Comparison of ENCODE assay signal across 8 mouse cellular contexts in genomic region chr11:98959437-98960312, GRCm38 (mm10). TPM values are rescaled to one million over a fixed set of nuclear protein-coding genes. Genes with fewer than 3 reads are reported as not detected.
DNase-seq lines count a peak whose midpoint lies in the region; ATAC-seq and TF ChIP-seq lines count a peak whose summit lies in the region.

No protein-coding gene starts in this region.

- ATAC-seq in frontal cortex, adult (ENCODE audit: low TSS enrichment) = peak; percentile 75
- ATAC-seq in forebrain, embryonic 13.5 days = peak; percentile 26; the same call in 1 of the 2 replicates
- 0 out of 2 replicates have a peak, but pooled peaks have one; percentile 1 for ATAC-seq in limb, embryonic 11.5 days (ENCODE audit: insufficient number of reproducible peaks, low FRiP score, low TSS enrichment, low read depth)
- ATAC-seq in midbrain, embryonic 11.5 days (ENCODE audit: low FRiP score) = peak; percentile 46

- no peaks in the 10 kb centered on the region for H3K36me3 ChIP-seq in forebrain, embryonic 13.5 days (ENCODE audit: poor library complexity, severe bottlenecking)
- no peaks in the 10 kb centered on the region for H3K36me3 ChIP-seq in limb, embryonic 11.5 days (ENCODE audit: control insufficient read depth, insufficient read depth, low read length)
- no peaks in the 10 kb centered on the region for H3K36me3 ChIP-seq in midbrain, embryonic 11.5 days (ENCODE audit: control insufficient read depth, insufficient read depth, low read length)

- H3K4me2 ChIP-seq in forebrain, embryonic 13.5 days = peak overlapping the region; percentile 93
- peak overlapping the region; percentile 89 for H3K4me2 ChIP-seq in limb, embryonic 11.5 days (ENCODE audit: low read depth, severe bottlenecking)
- H3K4me2 ChIP-seq in midbrain, embryonic 11.5 days = peak overlapping the region; percentile 100

- no peak for DNase-seq in frontal cortex, postnatal 25 days (ENCODE audit: low spot score in 2 of 2)
- peak; percentile 87 for DNase-seq in heart, postnatal 4 days
- peak; percentile 65 for DNase-seq in limb, embryonic 11.5 days (ENCODE audit: low spot score)
- peak; percentile 92 for DNase-seq in midbrain, embryonic 11.5 days (ENCODE audit: low spot score, missing footprints)
- DNase-seq in spleen, postnatal 36 days (ENCODE audit: low spot score in 2 of 2) = peak; percentile 81 to 82

- H3K27ac ChIP-seq in bone marrow, adult 2 months (ENCODE audit: control insufficient read depth, insufficient read depth, low read depth, low read length, poor library complexity) = peak overlapping the region; percentile 84
- peak overlapping the region; percentile 28; the same call in 1 of the 2 replicates for H3K27ac ChIP-seq in forebrain, embryonic 13.5 days
- peak overlapping the region; percentile 58; the same call in 1 of the 2 replicates for H3K27ac ChIP-seq in limb, embryonic 11.5 days (replicated peaks; ENCODE audit: low read depth, low read length)
- no peak overlapping the region for H3K27ac ChIP-seq in midbrain, embryonic 11.5 days (ENCODE audit: low read depth, low read length)

- peak overlapping the region; percentile 65 for H3K4me3 ChIP-seq in bone marrow, adult 2 months (replicated peaks; ENCODE audit: control insufficient read depth, low read depth, low read length)
- H3K4me3 ChIP-seq in forebrain, embryonic 13.5 days = peak overlapping the region; percentile 66
- peak overlapping the region; percentile 66 for H3K4me3 ChIP-seq in limb, embryonic 11.5 days (ENCODE audit: low read depth, low read length)
- H3K4me3 ChIP-seq in midbrain, embryonic 11.5 days (ENCODE audit: low read depth, low read length) = peak overlapping the region; percentile 62

- H3K27me3 ChIP-seq in forebrain, embryonic 13.5 days = peaks cover 27% of the 10 kb centered on the region
- H3K27me3 ChIP-seq in limb, embryonic 11.5 days (ENCODE audit: control insufficient read depth, insufficient read depth, low read length) = no peaks in the 10 kb centered on the region
- peaks cover 26% of the 10 kb centered on the region for H3K27me3 ChIP-seq in midbrain, embryonic 11.5 days (ENCODE audit: control insufficient read depth, insufficient read depth, low read length)

- TF ChIP-seq POLR2A in bone marrow, adult 2 months (IDR thresholded peaks at IDR 0.05; ENCODE audit: borderline replicate concordance, control insufficient read depth, low read depth, low read length) = peak; percentile 72; the same call in 1 of the 2 replicates

- no peaks in the 10 kb centered on the region for H3K9me3 ChIP-seq in forebrain, embryonic 13.5 days (replicated peaks)
- H3K9me3 ChIP-seq in limb, embryonic 11.5 days (ENCODE audit: control insufficient read depth, low read length) = no peaks in the 10 kb centered on the region
- H3K9me3 ChIP-seq in midbrain, embryonic 11.5 days (ENCODE audit: control insufficient read depth, low read length) = no peaks in the 10 kb centered on the region

- 1% methylated on average over 43 of the region's 43 CpGs for WGBS in bone marrow, adult 2 months
- WGBS in forebrain, embryonic 13.5 days = under 1% methylated on average over 42 of the region's 43 CpGs
- WGBS in limb, embryonic 11.5 days = under 1% methylated on average over 42 of the region's 43 CpGs
- under 1% methylated on average over 42 of the region's 43 CpGs for WGBS in midbrain, embryonic 11.5 days

- H3K9ac ChIP-seq in forebrain, embryonic 13.5 days = peak overlapping the region; percentile 76
- peak overlapping the region; percentile 62; the same call in 1 of the 2 replicates for H3K9ac ChIP-seq in limb, embryonic 11.5 days (ENCODE audit: low read length)
- peak overlapping the region; percentile 70 for H3K9ac ChIP-seq in midbrain, embryonic 11.5 days (ENCODE audit: low read length)

- TF ChIP-seq CTCF in bone marrow, adult 2 months (IDR thresholded peaks at IDR 0.05; ENCODE audit: control insufficient read depth, insufficient read depth, low read length) = no peak

- peaks cover 6% of the 10 kb centered on the region for H3K4me1 ChIP-seq in bone marrow, adult 2 months (ENCODE audit: control insufficient read depth, insufficient read depth, low read length)
- peaks cover 71% of the 10 kb centered on the region for H3K4me1 ChIP-seq in forebrain, embryonic 13.5 days
- H3K4me1 ChIP-seq in limb, embryonic 11.5 days (ENCODE audit: control insufficient read depth, insufficient read depth, low read length) = peaks cover 62% of the 10 kb centered on the region
- H3K4me1 ChIP-seq in midbrain, embryonic 11.5 days (ENCODE audit: control insufficient read depth, insufficient read depth, low read length) = peaks cover 64% of the 10 kb centered on the region

RNA-seq across cellular contexts. Expression of gene Gjd3, which starts 23.1 kb away (rescaled TPM):
- not detected in 2 replicates for polyA plus RNA-seq in bone marrow, adult 2 months (2011; ENCODE audit: insufficient read depth, insufficient read length, low replicate concordance, missing spikeins)
- 0.21 TPM in 1 of 2 replicates, not detected in the other for polyA plus RNA-seq in forebrain, embryonic 13.5 days (2015; fragmentation: Nextera tagmentation; extraction: Ambion mirVana)
- 1 to 10 TPM; 2.0 to 2.5 TPM for total RNA-seq in heart, postnatal 4 days (2021)
- polyA plus RNA-seq in limb, embryonic 11.5 days (2014; fragmentation: Nextera tagmentation; extraction: Ambion mirVana) = 0.40 TPM in 1 of 2 replicates, not detected in the other
- not detected in 2 replicates for polyA plus RNA-seq in midbrain, embryonic 11.5 days (2014; fragmentation: Nextera tagmentation; extraction: Ambion mirVana)

RNA-seq across cellular contexts. Expression of gene Rara, which starts 32.1 kb away (rescaled TPM):
- polyA plus RNA-seq in bone marrow, adult 2 months (2011; ENCODE audit: insufficient read depth, insufficient read length, low replicate concordance, missing spikeins) = 8.9 and 17.2 TPM in 2 replicates
- polyA plus RNA-seq in forebrain, embryonic 13.5 days (2015; fragmentation: Nextera tagmentation; extraction: Ambion mirVana) = 8.7 and 10.2 TPM in 2 replicates
- 10 to 100 TPM; 34.6 to 38.1 TPM for total RNA-seq in heart, postnatal 4 days (2021)
- polyA plus RNA-seq in limb, embryonic 11.5 days (2014; fragmentation: Nextera tagmentation; extraction: Ambion mirVana) = 46.7 and 48.7 TPM in 2 replicates
- polyA plus RNA-seq in midbrain, embryonic 11.5 days (2014; fragmentation: Nextera tagmentation; extraction: Ambion mirVana) = 13.2 and 14.8 TPM in 2 replicates

RNA-seq across cellular contexts. Expression of gene Cdc6, which starts 52.1 kb away (rescaled TPM):
- polyA plus RNA-seq in bone marrow, adult 2 months (2011; ENCODE audit: insufficient read depth, insufficient read length, low replicate concordance, missing spikeins) = 50.4 and 53.9 TPM in 2 replicates
- 23.0 and 26.9 TPM in 2 replicates for polyA plus RNA-seq in forebrain, embryonic 13.5 days (2015; fragmentation: Nextera tagmentation; extraction: Ambion mirVana)
- 10 to 100 TPM in 1 of 2 experiments, 1 to 10 TPM in 1; 9.8 to 10.2 TPM for total RNA-seq in heart, postnatal 4 days (2021)
- 58.7 and 63.4 TPM in 2 replicates for polyA plus RNA-seq in limb, embryonic 11.5 days (2014; fragmentation: Nextera tagmentation; extraction: Ambion mirVana)
- polyA plus RNA-seq in midbrain, embryonic 11.5 days (2014; fragmentation: Nextera tagmentation; extraction: Ambion mirVana) = 44.3 and 45.0 TPM in 2 replicates

Comparison
In these comparisons a context has a peak if more than half of its experiments do, and no peak if none do; other contexts are left out.
1. ATAC-seq: peak in every context shown above with its lines; median percentile 75 in frontal cortex, adult; 46 in midbrain, embryonic 11.5 days; 26 in forebrain, embryonic 13.5 days; 1 in limb, embryonic 11.5 days.
2. DNase-seq: peak in heart, postnatal 4 days (single experiment), limb, embryonic 11.5 days (single experiment), midbrain, embryonic 11.5 days (single experiment) and spleen, postnatal 36 days (2 of 2); none in frontal cortex, postnatal 25 days (0 of 2).
3. Peak in every context shown above with its lines, with median percentiles within 50 percentile points of each other: H3K4me3 ChIP-seq, H3K4me2 ChIP-seq and H3K9ac ChIP-seq.